Mouse (Mus musculus): Measurements from ENCODE around the gene Phlpp1.

DNA sequence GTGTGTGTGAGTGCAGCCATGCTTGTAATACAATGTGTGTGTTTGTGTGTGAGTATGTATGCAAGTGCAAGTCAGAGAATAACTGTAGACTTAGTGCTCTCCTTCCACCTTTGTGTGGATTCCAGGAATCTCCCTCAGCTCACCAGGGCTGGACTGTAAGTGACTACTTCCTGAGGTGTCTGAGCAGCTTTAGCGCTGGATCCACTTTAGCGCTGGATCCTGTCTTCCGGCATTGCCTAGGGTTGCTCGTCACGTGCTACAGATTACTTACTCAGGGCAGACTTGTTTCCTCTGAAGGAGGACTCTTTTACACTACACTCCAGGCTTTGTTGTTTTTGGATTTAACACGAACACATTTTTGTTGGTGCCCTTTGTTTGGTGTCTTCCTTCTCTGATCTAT is 48.9 kb downstream of the Phlpp1 start:
- TF ChIP-seq EP300 (IDR thresholded peaks at IDR 0.05; ENCODE audit: low read depth): no peak
- TF ChIP-seq CTCF (IDR thresholded peaks at IDR 0.05; ENCODE audit: low read depth): no peak
